Mouse (Mus musculus): Measurements from ENCODE around the gene Alyref2.

DNA sequence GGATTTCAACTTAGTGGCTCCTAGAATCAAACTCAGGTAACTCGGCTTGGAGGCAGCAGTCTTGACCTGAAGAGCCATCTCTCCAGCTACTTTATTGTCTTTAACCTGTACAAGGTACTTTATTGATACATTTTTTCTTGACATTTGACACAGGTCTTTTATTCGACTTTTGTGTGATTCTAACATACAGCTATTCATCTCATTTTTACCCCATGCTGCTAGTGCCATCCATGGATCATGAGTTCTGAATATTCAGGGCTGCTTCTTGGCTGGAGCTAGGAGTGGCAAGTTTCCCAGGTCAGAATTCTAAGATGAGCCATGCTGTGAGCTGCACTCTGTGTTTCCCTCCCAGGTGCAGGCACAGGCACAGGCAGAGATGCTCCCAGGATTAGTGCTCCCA, 49.0 kb downstream of the Alyref2 start:
- no peak for TF ChIP-seq CTCF (IDR thresholded peaks at IDR 0.05; ENCODE audit: borderline replicate concordance, insufficient read depth, low read length)
- TF ChIP-seq POLR2A (IDR thresholded peaks at IDR 0.05; ENCODE audit: low read depth, low read length): no peak
